Mouse (Mus musculus): Measurements from ENCODE around the gene Olfr1361. TPM values are rescaled to one million over a fixed set of nuclear protein-coding genes. Genes with fewer than 3 reads are reported as not detected.

Gene Olfr1361
- not detected for polyA plus RNA-seq (2014; fragmentation: Illumina TruSeq; extraction: RNeasy Lipid Tissue Mini Kit (QIAGEN cat#74804); ENCODE audit: low read depth, low replicate concordance)

GRCm38 (mm10) chr13:21663286-21663685 is at the start of gene Olfr1361:
Olfr1361 (minus strand) TSS chr13:21663386.

DNA sequence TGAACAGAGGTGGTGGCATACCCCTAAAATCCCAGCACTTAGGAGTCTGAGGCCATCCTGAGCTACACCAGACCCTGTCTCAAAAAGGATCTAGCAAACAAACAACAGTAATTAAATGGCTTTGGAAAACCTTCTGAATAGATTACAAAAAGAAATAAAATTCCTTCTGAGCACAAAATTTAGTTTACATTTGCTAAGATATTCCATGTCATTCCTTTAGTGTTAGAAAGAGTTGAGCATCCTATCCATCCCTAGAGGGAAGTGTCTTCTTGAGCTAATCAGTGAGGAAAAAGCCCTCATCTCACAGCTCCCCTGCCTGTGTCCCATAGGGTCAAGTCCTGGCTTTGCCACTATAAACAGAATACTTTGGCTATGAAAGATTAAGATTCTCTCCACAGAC is 34.6 kb upstream of the Olfr1361 start, which contains the start of gene Olfr1359:
Gene Olfr1359 (plus strand): TSS at position 301 of the 400 bp plus-strand sequence.

DNA sequence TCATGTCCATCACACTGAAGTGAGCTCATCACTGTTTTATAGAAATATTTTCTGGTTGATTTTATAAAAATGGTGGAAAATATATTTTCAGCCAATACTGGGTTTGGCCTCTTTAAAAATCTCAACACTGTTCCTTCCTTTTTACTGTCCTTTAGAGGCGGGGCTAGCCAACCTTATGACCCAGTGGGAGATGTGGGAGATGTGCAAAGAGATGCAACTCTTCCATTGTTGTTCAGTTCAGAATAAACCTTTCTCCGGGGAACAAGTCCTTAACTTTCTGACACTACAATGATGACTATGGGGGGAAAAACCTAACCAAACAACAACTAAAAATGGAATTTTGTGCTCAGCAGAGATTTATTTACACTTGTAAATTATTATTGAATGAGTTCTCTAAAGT is 14.1 kb upstream of the Olfr1361 start, which contains the start of gene Olfr1360:
Gene Olfr1360 (minus strand): TSS at position 101 of the 400 bp plus-strand sequence.

DNA sequence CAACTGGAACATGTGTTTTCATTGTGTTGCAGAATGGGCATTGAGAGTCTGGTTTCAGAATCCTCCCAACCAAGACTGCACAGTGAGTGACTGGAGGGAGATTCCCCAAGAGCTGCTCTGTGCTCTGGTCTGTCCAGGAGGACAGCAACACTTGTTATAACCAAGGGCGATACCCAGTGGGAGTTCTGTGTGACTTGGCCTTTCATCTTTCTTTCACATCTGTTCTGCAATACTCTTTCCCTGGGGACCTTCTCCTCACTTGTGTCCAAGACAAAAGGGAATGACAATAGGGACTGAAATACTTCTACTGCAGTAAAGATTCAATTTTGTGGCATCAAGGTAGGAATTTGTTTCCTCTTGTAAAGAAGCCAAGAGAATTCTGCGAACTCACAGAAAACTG is 20.8 kb downstream of the Olfr1361 start, which contains the start of gene Olfr11:
Gene Olfr11 (minus strand): TSS at position 101 of the 400 bp plus-strand sequence.

DNA sequence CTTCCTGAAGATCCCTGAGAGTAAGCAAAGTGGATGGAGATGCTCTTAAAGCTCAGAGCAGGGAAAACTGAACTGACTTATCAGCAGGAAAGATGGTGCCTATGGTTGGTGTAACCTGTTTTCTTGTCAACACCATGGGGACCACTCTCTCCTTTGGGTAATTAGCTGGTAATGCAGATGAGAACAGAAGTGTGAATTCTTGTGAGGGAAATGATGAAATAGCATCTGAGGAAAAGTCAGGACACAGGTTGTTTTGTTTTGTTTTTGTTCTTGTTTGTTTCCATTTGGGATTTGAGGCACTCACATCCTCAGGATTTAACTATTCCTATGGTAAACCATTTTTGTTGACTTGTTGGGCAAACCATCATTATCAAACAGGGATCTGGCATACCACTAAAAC is 49.3 kb downstream of the Olfr1361 start, which contains the start of gene Olfr1362:
Gene Olfr1362 (minus strand): TSS at position 101 of the 400 bp plus-strand sequence.

Other genes starting within 250 kb of the Olfr1361 start
- gene Pgbd1, start 222.3 kb downstream of the Olfr1361 start, polyA plus RNA-seq (2014; fragmentation: Illumina TruSeq; extraction: RNeasy Lipid Tissue Mini Kit (QIAGEN cat#74804); ENCODE audit: low read depth, low replicate concordance): 0.87 TPM
- gene Zscan26, start 209.7 kb downstream of the Olfr1361 start, polyA plus RNA-seq (2014; fragmentation: Illumina TruSeq; extraction: RNeasy Lipid Tissue Mini Kit (QIAGEN cat#74804); ENCODE audit: low read depth, low replicate concordance): 59.3 TPM
- gene Nkapl, start 194.9 kb downstream of the Olfr1361 start, polyA plus RNA-seq (2014; fragmentation: Illumina TruSeq; extraction: RNeasy Lipid Tissue Mini Kit (QIAGEN cat#74804); ENCODE audit: low read depth, low replicate concordance): 0.90 TPM
- 0.87 TPM for gene Zkscan4, start 184.5 kb downstream of the Olfr1361 start, polyA plus RNA-seq (2014; fragmentation: Illumina TruSeq; extraction: RNeasy Lipid Tissue Mini Kit (QIAGEN cat#74804); ENCODE audit: low read depth, low replicate concordance)
- not detected for gene Gm10065, start 183.9 kb downstream of the Olfr1361 start, polyA plus RNA-seq (2014; fragmentation: Illumina TruSeq; extraction: RNeasy Lipid Tissue Mini Kit (QIAGEN cat#74804); ENCODE audit: low read depth, low replicate concordance)
- gene AK157302, start 168.2 kb downstream of the Olfr1361 start, polyA plus RNA-seq (2014; fragmentation: Illumina TruSeq; extraction: RNeasy Lipid Tissue Mini Kit (QIAGEN cat#74804); ENCODE audit: low read depth, low replicate concordance): 0.85 TPM
- not detected for gene Gm11273, start 162.0 kb downstream of the Olfr1361 start, polyA plus RNA-seq (2014; fragmentation: Illumina TruSeq; extraction: RNeasy Lipid Tissue Mini Kit (QIAGEN cat#74804); ENCODE audit: low read depth, low replicate concordance)
- gene Zkscan8, start 132.3 kb downstream of the Olfr1361 start, polyA plus RNA-seq (2014; fragmentation: Illumina TruSeq; extraction: RNeasy Lipid Tissue Mini Kit (QIAGEN cat#74804); ENCODE audit: low read depth, low replicate concordance): 9.3 TPM
- not detected for gene Olfr1366, start 120.6 kb downstream of the Olfr1361 start, polyA plus RNA-seq (2014; fragmentation: Illumina TruSeq; extraction: RNeasy Lipid Tissue Mini Kit (QIAGEN cat#74804); ENCODE audit: low read depth, low replicate concordance)
- gene Olfr1535, start 103.5 kb downstream of the Olfr1361 start, polyA plus RNA-seq (2014; fragmentation: Illumina TruSeq; extraction: RNeasy Lipid Tissue Mini Kit (QIAGEN cat#74804); ENCODE audit: low read depth, low replicate concordance): not detected
- gene Olfr1364, start 81.6 kb downstream of the Olfr1361 start, polyA plus RNA-seq (2014; fragmentation: Illumina TruSeq; extraction: RNeasy Lipid Tissue Mini Kit (QIAGEN cat#74804); ENCODE audit: low read depth, low replicate concordance): not detected
- not detected for gene Olfr1362, start 49.4 kb downstream of the Olfr1361 start, polyA plus RNA-seq (2014; fragmentation: Illumina TruSeq; extraction: RNeasy Lipid Tissue Mini Kit (QIAGEN cat#74804); ENCODE audit: low read depth, low replicate concordance)
- gene Olfr11, start 20.9 kb downstream of the Olfr1361 start, polyA plus RNA-seq (2014; fragmentation: Illumina TruSeq; extraction: RNeasy Lipid Tissue Mini Kit (QIAGEN cat#74804); ENCODE audit: low read depth, low replicate concordance): not detected
- not detected for gene Olfr1360, start 14.0 kb upstream of the Olfr1361 start, polyA plus RNA-seq (2014; fragmentation: Illumina TruSeq; extraction: RNeasy Lipid Tissue Mini Kit (QIAGEN cat#74804); ENCODE audit: low read depth, low replicate concordance)
- not detected for gene Olfr1359, start 34.7 kb upstream of the Olfr1361 start, polyA plus RNA-seq (2014; fragmentation: Illumina TruSeq; extraction: RNeasy Lipid Tissue Mini Kit (QIAGEN cat#74804); ENCODE audit: low read depth, low replicate concordance)
- not detected for gene Hist1h2bl, start 52.8 kb upstream of the Olfr1361 start, polyA plus RNA-seq (2014; fragmentation: Illumina TruSeq; extraction: RNeasy Lipid Tissue Mini Kit (QIAGEN cat#74804); ENCODE audit: low read depth, low replicate concordance)
- gene Hist1h2ai, start 53.0 kb upstream of the Olfr1361 start, polyA plus RNA-seq (2014; fragmentation: Illumina TruSeq; extraction: RNeasy Lipid Tissue Mini Kit (QIAGEN cat#74804); ENCODE audit: low read depth, low replicate concordance): not detected
- gene Hist1h3h, start 54.3 kb upstream of the Olfr1361 start, polyA plus RNA-seq (2014; fragmentation: Illumina TruSeq; extraction: RNeasy Lipid Tissue Mini Kit (QIAGEN cat#74804); ENCODE audit: low read depth, low replicate concordance): not detected
- gene Hist1h2bm, start 58.7 kb upstream of the Olfr1361 start, polyA plus RNA-seq (2014; fragmentation: Illumina TruSeq; extraction: RNeasy Lipid Tissue Mini Kit (QIAGEN cat#74804); ENCODE audit: low read depth, low replicate concordance): not detected
- gene Hist1h4j, start 71.7 kb upstream of the Olfr1361 start, polyA plus RNA-seq (2014; fragmentation: Illumina TruSeq; extraction: RNeasy Lipid Tissue Mini Kit (QIAGEN cat#74804); ENCODE audit: low read depth, low replicate concordance): 0.58 TPM
- not detected for gene Hist1h4k, start 87.1 kb upstream of the Olfr1361 start, polyA plus RNA-seq (2014; fragmentation: Illumina TruSeq; extraction: RNeasy Lipid Tissue Mini Kit (QIAGEN cat#74804); ENCODE audit: low read depth, low replicate concordance)
- gene Hist1h2ak, start 90.4 kb upstream of the Olfr1361 start, polyA plus RNA-seq (2014; fragmentation: Illumina TruSeq; extraction: RNeasy Lipid Tissue Mini Kit (QIAGEN cat#74804); ENCODE audit: low read depth, low replicate concordance): not detected
- gene Hist1h2bn, start 90.7 kb upstream of the Olfr1361 start, polyA plus RNA-seq (2014; fragmentation: Illumina TruSeq; extraction: RNeasy Lipid Tissue Mini Kit (QIAGEN cat#74804); ENCODE audit: low read depth, low replicate concordance): not detected
- not detected for gene Hist1h1b, start 117.2 kb upstream of the Olfr1361 start, polyA plus RNA-seq (2014; fragmentation: Illumina TruSeq; extraction: RNeasy Lipid Tissue Mini Kit (QIAGEN cat#74804); ENCODE audit: low read depth, low replicate concordance)
- gene Hist1h3i, start 120.0 kb upstream of the Olfr1361 start, polyA plus RNA-seq (2014; fragmentation: Illumina TruSeq; extraction: RNeasy Lipid Tissue Mini Kit (QIAGEN cat#74804); ENCODE audit: low read depth, low replicate concordance): not detected
- gene Hist1h2an, start 123.8 kb upstream of the Olfr1361 start, polyA plus RNA-seq (2014; fragmentation: Illumina TruSeq; extraction: RNeasy Lipid Tissue Mini Kit (QIAGEN cat#74804); ENCODE audit: low read depth, low replicate concordance): not detected
- not detected for gene Hist1h2bp, start 124.1 kb upstream of the Olfr1361 start, polyA plus RNA-seq (2014; fragmentation: Illumina TruSeq; extraction: RNeasy Lipid Tissue Mini Kit (QIAGEN cat#74804); ENCODE audit: low read depth, low replicate concordance)
- not detected for gene Hist1h2bq, start 146.8 kb upstream of the Olfr1361 start, polyA plus RNA-seq (2014; fragmentation: Illumina TruSeq; extraction: RNeasy Lipid Tissue Mini Kit (QIAGEN cat#74804); ENCODE audit: low read depth, low replicate concordance)
- not detected for gene Hist1h2ao, start 147.1 kb upstream of the Olfr1361 start, polyA plus RNA-seq (2014; fragmentation: Illumina TruSeq; extraction: RNeasy Lipid Tissue Mini Kit (QIAGEN cat#74804); ENCODE audit: low read depth, low replicate concordance)
- gene Hist1h4m, start 148.4 kb upstream of the Olfr1361 start, polyA plus RNA-seq (2014; fragmentation: Illumina TruSeq; extraction: RNeasy Lipid Tissue Mini Kit (QIAGEN cat#74804); ENCODE audit: low read depth, low replicate concordance): not detected
- not detected for gene Hist1h4n, start 168.8 kb upstream of the Olfr1361 start, polyA plus RNA-seq (2014; fragmentation: Illumina TruSeq; extraction: RNeasy Lipid Tissue Mini Kit (QIAGEN cat#74804); ENCODE audit: low read depth, low replicate concordance)
- not detected for gene Hist1h2ap, start 170.1 kb upstream of the Olfr1361 start, polyA plus RNA-seq (2014; fragmentation: Illumina TruSeq; extraction: RNeasy Lipid Tissue Mini Kit (QIAGEN cat#74804); ENCODE audit: low read depth, low replicate concordance)
- not detected for gene Hist1h2br, start 170.4 kb upstream of the Olfr1361 start, polyA plus RNA-seq (2014; fragmentation: Illumina TruSeq; extraction: RNeasy Lipid Tissue Mini Kit (QIAGEN cat#74804); ENCODE audit: low read depth, low replicate concordance)

Data from liver, adult 10 weeks (tissue).